Mouse (Mus musculus) heart, adult 2 months (tissue): ENCODE measurements around the gene Zbtb4. TPM values are rescaled to one million over a fixed set of nuclear protein-coding genes. Genes with fewer than 3 reads are reported as not detected.

ENCODE experiments used
- DNase-seq, 2 experiments: peaks; one replicate each; pipeline ENCODE4 v3.0.0; 2021
- H3K27ac ChIP-seq: fragments of 200-600 bp; 2 replicates; pipeline ENCODE4 v1.8.1; 2022
- H3K27me3 ChIP-seq: fragments of 200-500 bp; 2 replicates; pipeline ENCODE4 v1.6.1; 2012; ENCODE audit warnings: mild to moderate bottlenecking, low read length, inconsistent platforms, mixed read lengths; ENCODE audit not compliant: control insufficient read depth, insufficient read depth
- H3K36me3 ChIP-seq: fragments of 200-500 bp; 2 replicates; pipeline ENCODE4 v1.6.1; 2012; ENCODE audit warnings: low read length, inconsistent platforms; ENCODE audit not compliant: control insufficient read depth, insufficient read depth
- H3K4me1 ChIP-seq: fragments of 200-500 bp; 2 replicates; pipeline ENCODE4 v1.6.1; 2011; ENCODE audit warnings: low read length; ENCODE audit not compliant: control insufficient read depth, insufficient read depth
- H3K4me3 ChIP-seq: fragments of 200-600 bp; 2 replicates; pipeline ENCODE4 v1.8.1; 2022
- H3K79me2 ChIP-seq: fragments of 200-500 bp; replicated peaks from 2 replicates; pipeline ENCODE4 v1.6.1; 2012; ENCODE audit warnings: mild to moderate bottlenecking, inconsistent platforms, low read length, moderate library complexity, mixed read lengths; ENCODE audit not compliant: control insufficient read depth, insufficient read depth
- H3K9ac ChIP-seq: fragments of 200-500 bp; 2 replicates; pipeline ENCODE4 v1.6.1; 2012; ENCODE audit warnings: low read depth, mild to moderate bottlenecking, control low read depth, inconsistent platforms, low read length, mixed read lengths
- CTCF ChIP-seq: fragments of 200-600 bp; IDR thresholded peaks from 2 replicates; pipeline ENCODE4 v1.8.1; 2022; ENCODE audit warnings: antibody characterized with exemption, mild to moderate bottlenecking, moderate library complexity
- EP300 ChIP-seq: fragments of 200-500 bp; IDR thresholded peaks from 2 replicates; pipeline ENCODE4 v1.6.1; 2011; ENCODE audit warnings: low read depth, low read length, control low read depth; ENCODE audit not compliant: insufficient read depth
- POLR2A ChIP-seq: fragments of 200-500 bp; IDR thresholded peaks from 2 replicates; pipeline ENCODE4 v1.6.1; 2011; ENCODE audit warnings: mild to moderate bottlenecking, low read depth, low read length, control low read depth; ENCODE audit not compliant: insufficient read depth
- WGBS: fragments of 180-500 bp; shearing (Covaris S2); methylation state at CpG from one replicate; pipeline ENCODE4 v1.1.7; 2018; 5-methylcytosine and 5-hydroxymethylcytosine counted together
- intact Hi-C: fragments of 180-260 bp; cut with DNase I; formaldehyde crosslinking; loops from one replicate; pipeline ENCODE4 v1.15.1; 2025
- polyA plus RNA-seq: library from polyadenylated mRNA; depleted of rRNA; stranded (reverse); fragments of >200 nt; gene quantifications from 2 replicates; pipeline ENCODE4 v1.2.3, GENCODE M21; 2012
- total RNA-seq, 2 experiments: library from RNA; stranded (reverse); gene quantifications; 2 replicates each; pipeline ENCODE4 v1.2.3; 2021

The Zbtb4 gene
- total and polyA plus RNA-seq, 3 experiments = 19.8 to 47.9 (median 42.9) TPM

GRCm38 (mm10) chr11:69803786-69804651 is 38.3 kb downstream of the Zbtb4 start:
- H3K27me3 ChIP-seq = no peaks in the 10 kb centered on the region
- no peaks in the 10 kb centered on the region for H3K36me3 ChIP-seq
- H3K27ac ChIP-seq = peak overlapping the region; percentile 73
- WGBS = 1% methylated on average over 60 of the region's 60 CpGs
- H3K4me3 ChIP-seq = peak overlapping the region; percentile 68
- intact Hi-C loops = loop anchor here (2.0 kb wide), 4 partner anchors 33 to 73 kb away; partner anchors contain the start of genes Nlgn2 and Polr2a
- peak; percentile 85 to 88 for DNase-seq
- H3K4me1 ChIP-seq = peaks cover 4% of the 10 kb centered on the region; the same call in 1 of the 2 replicates
- H3K79me2 ChIP-seq = no peaks in the 10 kb centered on the region
- H3K9ac ChIP-seq = peak overlapping the region; percentile 69
- TF ChIP-seq POLR2A (no peak), EP300 (peak; percentile 19; the same call in 1 of the 2 replicates), CTCF (peak; percentile 94)

- no peak overlapping the region for H3K27ac ChIP-seq
- no peaks in the 10 kb centered on the region for H3K79me2 ChIP-seq
- 22% methylated on average over 12 of the region's 12 CpGs for WGBS
- TF ChIP-seq POLR2A (no peak), EP300 (no peak), CTCF (no peak)
- H3K27me3 ChIP-seq = no peaks in the 10 kb centered on the region
- H3K36me3 ChIP-seq = no peaks in the 10 kb centered on the region
- no peak overlapping the region; the same call in 1 of the 2 replicates for H3K4me3 ChIP-seq
- H3K9ac ChIP-seq = no peak overlapping the region
- H3K4me1 ChIP-seq = peaks cover 4% of the 10 kb centered on the region; the same call in 1 of the 2 replicates
- intact Hi-C loops = no loop called here
- DNase-seq = peak; percentile 31 to 40
These were observed 38.9 kb downstream of the Zbtb4 start for GRCm38 (mm10) chr11:69804652-69804940.

GRCm38 (mm10) chr11:69804972-69805909 is 39.5 kb downstream of the Zbtb4 start, which contains the start of gene Tmem102:
Tmem102 (minus strand) TSS chr11:69805624.
- intact Hi-C loops = no loop called here
- peak within 1 kb of the TSS; percentile 68; the same call in 1 of the 2 replicates for H3K4me3 ChIP-seq
- no peaks in the 10 kb centered on the region for H3K79me2 ChIP-seq
- no peak for TF ChIP-seq EP300
- peaks cover 4% of the 10 kb centered on the region; the same call in 1 of the 2 replicates for H3K4me1 ChIP-seq
- H3K36me3 ChIP-seq = no peaks in the 10 kb centered on the region
- DNase-seq = no peak
- H3K27me3 ChIP-seq = no peaks in the 10 kb centered on the region
- no peak within 1 kb of the TSS for H3K27ac ChIP-seq
- WGBS = 46% methylated on average over 29 of the region's 29 CpGs
- H3K9ac ChIP-seq = no peak within 1 kb of the TSS

- Histone ChIP-seq H3K4me1 (peaks cover 4% of the 10 kb centered on the region; the same call in 1 of the 2 replicates), H3K27me3 (no peaks in the 10 kb centered on the region), H3K36me3 (no peaks in the 10 kb centered on the region), H3K27ac (no peak overlapping the region), H3K9ac (no peak overlapping the region), H3K79me2 (no peaks in the 10 kb centered on the region), H3K4me3 (no peak overlapping the region)
- TF ChIP-seq EP300 (no peak), CTCF (peak; percentile 30)
- intact Hi-C loops = no loop called here
- WGBS = 86% methylated on average over 4 of the region's 4 CpGs
- no peak for DNase-seq
These were observed 40.7 kb downstream of the Zbtb4 start for GRCm38 (mm10) chr11:69806378-69806777.

- DNase-seq = no peak
- WGBS = 42% methylated on average over 2 of the region's 2 CpGs
- H3K9ac ChIP-seq = no peak overlapping the region
- H3K27me3 ChIP-seq = no peaks in the 10 kb centered on the region
- no peaks in the 10 kb centered on the region for H3K79me2 ChIP-seq
- no peak overlapping the region for H3K4me3 ChIP-seq
- TF ChIP-seq CTCF = no peak
- no peak for TF ChIP-seq EP300
- TF ChIP-seq POLR2A = no peak
- H3K27ac ChIP-seq = no peak overlapping the region
- no peaks in the 10 kb centered on the region for H3K36me3 ChIP-seq
- intact Hi-C loops = no loop called here
- H3K4me1 ChIP-seq = peaks cover 4% of the 10 kb centered on the region; the same call in 1 of the 2 replicates
These were observed 41.9 kb downstream of the Zbtb4 start for GRCm38 (mm10) chr11:69807641-69808040.
